Mouse (Mus musculus): ENCODE data around the gene Chpf. TPM values are rescaled to one million over a fixed set of nuclear protein-coding genes. Genes with fewer than 3 reads are reported as not detected.

Chpf gene
- polyA plus RNA-seq, 1 experiment from 2014 or later: 40.6 TPM

GRCm38 (mm10) chr1:75492579-75493170 lies 13.6 kb upstream of the Chpf start:
- 68% methylated on average over 24 of the region's 24 CpGs for WGBS

DNA sequence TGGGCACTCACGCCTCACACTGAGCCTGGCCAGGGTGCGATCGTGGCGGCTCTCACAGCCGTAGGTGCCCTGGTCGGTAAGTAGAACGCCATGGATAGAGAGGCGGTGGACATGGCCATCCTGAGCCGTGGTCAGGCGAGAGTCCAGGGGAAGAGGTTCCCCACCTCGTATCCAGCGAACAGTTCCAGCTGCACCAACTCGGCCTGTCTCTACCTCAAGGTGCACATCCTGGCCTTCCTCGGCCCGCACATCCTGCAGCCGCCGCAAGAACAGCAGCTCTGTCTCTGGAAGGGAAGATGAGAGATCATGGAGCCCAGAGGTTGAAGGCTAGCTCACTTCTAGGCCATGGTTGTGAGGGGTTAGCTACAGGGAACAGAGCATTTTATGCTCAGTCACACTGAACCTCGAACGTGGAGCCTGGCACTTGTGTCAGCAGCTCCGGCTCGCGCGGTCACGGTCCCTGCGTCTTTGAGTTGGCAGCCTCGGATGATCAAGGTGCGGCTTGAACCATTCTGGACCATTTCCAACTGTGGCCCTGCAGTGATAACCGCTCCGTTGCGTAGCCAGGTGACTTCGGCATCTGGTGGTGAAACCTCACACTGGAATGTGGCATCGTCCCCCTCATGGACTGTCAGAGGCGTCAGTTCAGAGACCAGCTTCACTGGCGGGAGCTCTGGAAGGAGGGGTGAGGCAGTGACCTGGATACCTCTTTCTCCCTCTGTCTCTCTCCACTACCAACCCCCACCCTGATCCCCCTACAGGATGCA lies 11.9 kb upstream of the Chpf start:
- Histone ChIP-seq H3K27ac (no peak overlapping the region), H3K36me3 (peaks cover 55% of the 10 kb centered on the region), H3K9ac (no peak overlapping the region), H3K4me2 (no peak overlapping the region), H3K4me1 (peaks cover 38% of the 10 kb centered on the region), H3K4me3 (replicated peaks) (no peak overlapping the region), H3K27me3 (peaks cover 43% of the 10 kb centered on the region), H3K9me3 (replicated peaks) (no peaks in the 10 kb centered on the region)
- ATAC-seq (replicated peaks; ENCODE audit: low FRiP score): no peak
- 89% methylated on average over 34 of the region's 34 CpGs for WGBS

More at GRCm38 (mm10) chr1:75492579-75493170, 13.6 kb upstream of the Chpf start:
- ATAC-seq (replicated peaks; ENCODE audit: low FRiP score): no peak
- peaks cover 27% of the 10 kb centered on the region for H3K27me3 ChIP-seq
- no peak overlapping the region for H3K9ac ChIP-seq
- H3K4me1 ChIP-seq: peaks cover 30% of the 10 kb centered on the region
- H3K4me2 ChIP-seq: no peak overlapping the region
- peaks cover 72% of the 10 kb centered on the region for H3K36me3 ChIP-seq
- H3K9me3 ChIP-seq (replicated peaks): no peaks in the 10 kb centered on the region
- no peak overlapping the region for H3K27ac ChIP-seq
- no peak overlapping the region for H3K4me3 ChIP-seq (replicated peaks)

- Histone ChIP-seq H3K4me3 (replicated peaks) (peak overlapping the region; percentile 58), H3K27me3 (peaks cover 73% of the 10 kb centered on the region), H3K4me1 (peaks cover 35% of the 10 kb centered on the region), H3K9me3 (replicated peaks) (no peaks in the 10 kb centered on the region), H3K4me2 (peak overlapping the region; percentile 89), H3K27ac (no peak overlapping the region), H3K36me3 (peaks cover 37% of the 10 kb centered on the region), H3K9ac (peak overlapping the region; percentile 34; the same call in 1 of the 2 replicates)
- under 1% methylated on average over 62 of the region's 62 CpGs for WGBS
- ATAC-seq (replicated peaks; ENCODE audit: low FRiP score): peak; percentile 69
Measured at GRCm38 (mm10) chr1:75487405-75488161, 8.5 kb upstream of the Chpf start.

- H3K36me3 ChIP-seq: peaks cover 32% of the 10 kb centered on the region
- peak; percentile 12 for ATAC-seq (replicated peaks; ENCODE audit: low FRiP score)
- H3K27me3 ChIP-seq: peaks cover 76% of the 10 kb centered on the region
- H3K9ac ChIP-seq: 0 out of 2 replicates have a peak overlapping the region, but pooled peaks have one; percentile 34
- H3K4me2 ChIP-seq: peak overlapping the region; percentile 89
- no peaks in the 10 kb centered on the region for H3K9me3 ChIP-seq (replicated peaks)
- H3K4me1 ChIP-seq: peaks cover 38% of the 10 kb centered on the region
- WGBS: 1% methylated on average over 13 of the region's 13 CpGs
- H3K4me3 ChIP-seq (replicated peaks): peak overlapping the region; percentile 58
- no peak overlapping the region for H3K27ac ChIP-seq
Measured at GRCm38 (mm10) chr1:75487040-75487404, 7.9 kb upstream of the Chpf start.

DNA sequence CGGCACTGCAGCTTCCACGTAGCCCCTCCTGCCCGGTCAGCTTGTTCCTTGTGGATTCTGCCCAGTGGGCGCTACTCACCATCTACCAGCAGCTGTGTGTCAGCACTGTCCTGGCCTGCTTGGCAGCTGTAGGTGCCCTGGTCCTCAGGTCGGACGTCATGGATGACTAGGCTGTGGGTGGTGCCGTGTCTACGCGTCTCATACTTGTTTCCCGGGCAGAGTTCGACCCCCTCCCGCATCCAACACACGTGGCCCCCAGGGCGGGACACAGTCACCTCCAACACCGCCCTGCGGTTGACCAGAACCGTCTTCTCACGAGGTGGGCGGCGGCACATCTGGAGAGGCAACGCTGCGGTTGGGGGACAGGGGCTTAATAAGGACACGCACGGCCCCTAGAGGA lies 7.5 kb upstream of the Chpf start:
- Histone ChIP-seq H3K36me3 (peaks cover 28% of the 10 kb centered on the region), H3K27ac (no peak overlapping the region), H3K4me1 (peaks cover 38% of the 10 kb centered on the region), H3K4me3 (replicated peaks) (peak overlapping the region; percentile 58), H3K27me3 (peaks cover 80% of the 10 kb centered on the region), H3K4me2 (peak overlapping the region; percentile 89), H3K9me3 (replicated peaks) (no peaks in the 10 kb centered on the region), H3K9ac (no peak overlapping the region)
- 11% methylated on average over 24 of the region's 24 CpGs for WGBS
- no peak for ATAC-seq (replicated peaks; ENCODE audit: low FRiP score)

GRCm38 (mm10) chr1:75480735-75481134 lies 1.6 kb upstream of the Chpf start:
- H3K4me2 ChIP-seq: no peak overlapping the region
- peaks cover 78% of the 10 kb centered on the region for H3K27me3 ChIP-seq
- H3K9me3 ChIP-seq (replicated peaks): no peaks in the 10 kb centered on the region
- no peak overlapping the region for H3K9ac ChIP-seq
- WGBS: 83% methylated on average over 7 of the region's 7 CpGs
- peaks cover 40% of the 10 kb centered on the region for H3K4me1 ChIP-seq
- peaks cover 13% of the 10 kb centered on the region for H3K36me3 ChIP-seq
- no peak overlapping the region for H3K4me3 ChIP-seq (replicated peaks)
- ATAC-seq (replicated peaks; ENCODE audit: low FRiP score): no peak
- no peak overlapping the region for H3K27ac ChIP-seq

GRCm38 (mm10) chr1:75480036-75480435 lies 929 bp upstream of the Chpf start:
- peak overlapping the region; percentile 90 for H3K4me2 ChIP-seq
- 13% methylated on average over 13 of the region's 13 CpGs for WGBS
- no peak overlapping the region for H3K9ac ChIP-seq
- H3K27ac ChIP-seq: no peak overlapping the region
- no peak for ATAC-seq (replicated peaks; ENCODE audit: low FRiP score)
- H3K4me1 ChIP-seq: peaks cover 40% of the 10 kb centered on the region
- H3K27me3 ChIP-seq: peaks cover 78% of the 10 kb centered on the region
- peak overlapping the region; percentile 82 for H3K4me3 ChIP-seq (replicated peaks)
- H3K9me3 ChIP-seq (replicated peaks): no peaks in the 10 kb centered on the region
- H3K36me3 ChIP-seq: peaks cover 20% of the 10 kb centered on the region

GRCm38 (mm10) chr1:75479635-75479989 lies 505 bp upstream of the Chpf start:
- peak overlapping the region; percentile 90 for H3K4me2 ChIP-seq
- WGBS: 1% methylated on average over 21 of the region's 24 CpGs
- no peaks in the 10 kb centered on the region for H3K9me3 ChIP-seq (replicated peaks)
- H3K36me3 ChIP-seq: peaks cover 24% of the 10 kb centered on the region
- peak overlapping the region; percentile 82 for H3K4me3 ChIP-seq (replicated peaks)
- H3K4me1 ChIP-seq: peaks cover 40% of the 10 kb centered on the region
- no peak for ATAC-seq (replicated peaks; ENCODE audit: low FRiP score)
- no peak overlapping the region for H3K27ac ChIP-seq
- peaks cover 78% of the 10 kb centered on the region for H3K27me3 ChIP-seq
- no peak overlapping the region for H3K9ac ChIP-seq

GRCm38 (mm10) chr1:75478497-75478896 lies 610 bp downstream of the Chpf start:
- no peak; the same call in 1 of the 2 replicates for ATAC-seq (replicated peaks; ENCODE audit: low FRiP score)
- Histone ChIP-seq H3K4me2 (peak overlapping the region; percentile 90), H3K27ac (peak overlapping the region; percentile 82), H3K9me3 (replicated peaks) (no peaks in the 10 kb centered on the region), H3K9ac (peak overlapping the region; percentile 68), H3K36me3 (peaks cover 35% of the 10 kb centered on the region), H3K27me3 (peaks cover 74% of the 10 kb centered on the region), H3K4me1 (peaks cover 35% of the 10 kb centered on the region), H3K4me3 (replicated peaks) (peak overlapping the region; percentile 82)
- 0% methylated on average over 25 of the region's 25 CpGs for WGBS

DNA sequence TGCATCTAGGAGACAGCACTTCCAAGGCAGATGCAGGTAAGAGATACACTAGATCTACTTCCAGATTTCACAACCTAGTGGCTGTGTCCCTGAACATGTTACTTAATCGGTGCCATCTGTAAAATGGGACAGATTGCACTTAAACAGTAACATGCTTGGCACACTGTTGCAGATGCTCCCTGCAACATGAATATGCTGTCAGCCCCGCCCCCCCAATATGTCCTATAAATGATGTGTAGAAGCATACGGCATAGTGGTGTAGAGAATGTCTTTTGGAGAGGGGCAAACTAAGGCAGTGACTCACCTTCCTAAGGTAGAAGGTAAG lies 1.2 kb downstream of the Chpf start:
- Histone ChIP-seq H3K36me3 (peaks cover 41% of the 10 kb centered on the region), H3K9ac (no peak overlapping the region), H3K4me1 (peaks cover 33% of the 10 kb centered on the region), H3K27me3 (peaks cover 72% of the 10 kb centered on the region), H3K4me2 (peak overlapping the region; percentile 90), H3K9me3 (replicated peaks) (no peaks in the 10 kb centered on the region), H3K4me3 (replicated peaks) (peak overlapping the region; percentile 82), H3K27ac (no peak overlapping the region)
- WGBS: 40% methylated on average over 3 of the region's 3 CpGs
- no peak for ATAC-seq (replicated peaks; ENCODE audit: low FRiP score)

DNA sequence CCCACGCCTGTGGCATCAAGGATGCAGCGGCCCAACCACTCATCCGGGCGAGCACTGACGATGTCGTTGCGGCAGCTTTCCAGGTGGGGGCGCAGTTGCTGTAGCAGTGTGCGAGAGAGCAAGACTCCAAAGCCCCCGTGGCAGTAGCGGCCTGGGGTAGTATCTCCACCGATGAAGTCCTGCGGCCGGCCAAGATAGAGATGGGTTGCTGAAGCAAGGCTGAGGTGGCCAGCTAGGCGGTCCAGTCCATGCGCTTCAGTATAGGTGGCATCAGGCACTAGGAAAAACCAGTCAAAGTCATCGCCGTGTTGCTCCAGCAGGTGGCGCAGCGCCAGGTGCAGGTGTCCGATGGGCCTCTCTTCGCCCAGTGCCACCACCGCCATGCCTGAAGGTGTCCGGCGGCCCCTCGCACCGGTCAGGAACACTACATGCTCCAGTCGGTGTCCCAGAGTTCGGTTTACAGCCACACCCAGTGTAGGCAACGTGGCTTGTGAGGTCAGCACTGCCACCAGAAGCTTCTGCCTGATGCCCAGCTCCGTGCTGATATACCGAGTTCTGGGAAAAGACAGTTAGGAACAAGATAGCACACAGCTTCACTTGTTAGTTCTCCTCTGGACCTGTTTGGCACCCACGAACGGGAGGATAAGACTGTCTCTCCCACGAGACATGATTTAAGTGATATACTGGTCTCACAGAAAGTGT lies 1.7 kb downstream of the Chpf start:
- H3K27me3 ChIP-seq: peaks cover 71% of the 10 kb centered on the region
- peak overlapping the region; percentile 90 for H3K4me2 ChIP-seq
- no peak overlapping the region for H3K27ac ChIP-seq
- peak overlapping the region; percentile 82 for H3K4me3 ChIP-seq (replicated peaks)
- H3K4me1 ChIP-seq: peaks cover 28% of the 10 kb centered on the region
- H3K9ac ChIP-seq: no peak overlapping the region
- peaks cover 46% of the 10 kb centered on the region for H3K36me3 ChIP-seq
- no peaks in the 10 kb centered on the region for H3K9me3 ChIP-seq (replicated peaks)
- 0 out of 2 replicates have a peak, but pooled peaks have one; percentile 1 for ATAC-seq (replicated peaks; ENCODE audit: low FRiP score)
- WGBS: 10% methylated on average over 35 of the region's 35 CpGs

All from kidney, embryonic 15.5 days (tissue).